Mouse (Mus musculus) testis, postnatal 14 days (tissue): ENCODE data around the gene Galnt9.

ENCODE experiments used
- DNase-seq: peaks from one replicate; pipeline ENCODE4 v3.0.0; 2021; ENCODE audit warnings: low spot score

The Galnt9 gene

GRCm38 (mm10) chr5:110543951-110544690 lies at the start of gene Galnt9:
TSS of gene Galnt9 (plus strand) at chr5:110544355.
- DNase-seq: peak; percentile 49

- DNase-seq: no peak
Observed at GRCm38 (mm10) chr5:110494396-110494795, 49.8 kb upstream of the Galnt9 start.

- no peak for DNase-seq
Observed at GRCm38 (mm10) chr5:110495051-110495450, 49.1 kb upstream of the Galnt9 start.

GRCm38 (mm10) chr5:110497556-110497955 lies 46.6 kb upstream of the Galnt9 start:
- no peak for DNase-seq

GRCm38 (mm10) chr5:110498071-110498470 lies 46.1 kb upstream of the Galnt9 start:
- DNase-seq: no peak

GRCm38 (mm10) chr5:110500233-110500632 lies 43.9 kb upstream of the Galnt9 start:
- DNase-seq: no peak

GRCm38 (mm10) chr5:110503361-110503760 lies 40.8 kb upstream of the Galnt9 start:
- no peak for DNase-seq

GRCm38 (mm10) chr5:110505611-110506294 lies 38.4 kb upstream of the Galnt9 start:
- no peak for DNase-seq

- no peak for DNase-seq
Observed at GRCm38 (mm10) chr5:110506295-110506616, 37.9 kb upstream of the Galnt9 start.

GRCm38 (mm10) chr5:110506856-110507255 lies 37.3 kb upstream of the Galnt9 start:
- no peak for DNase-seq

GRCm38 (mm10) chr5:110507943-110508342 lies 36.2 kb upstream of the Galnt9 start:
- no peak for DNase-seq

- DNase-seq: no peak
Observed at GRCm38 (mm10) chr5:110510357-110510756, 33.8 kb upstream of the Galnt9 start.

- DNase-seq: no peak
Observed at GRCm38 (mm10) chr5:110513791-110514190, 30.4 kb upstream of the Galnt9 start.

- no peak for DNase-seq
Observed at GRCm38 (mm10) chr5:110514694-110515093, 29.5 kb upstream of the Galnt9 start.

- DNase-seq: no peak
Observed at GRCm38 (mm10) chr5:110516390-110516789, 27.8 kb upstream of the Galnt9 start.

GRCm38 (mm10) chr5:110518086-110518783 lies 25.9 kb upstream of the Galnt9 start:
- no peak for DNase-seq

GRCm38 (mm10) chr5:110520974-110521373 lies 23.2 kb upstream of the Galnt9 start:
- DNase-seq: no peak

GRCm38 (mm10) chr5:110521822-110522221 lies 22.3 kb upstream of the Galnt9 start:
- no peak for DNase-seq

GRCm38 (mm10) chr5:110523296-110523695 lies 20.9 kb upstream of the Galnt9 start:
- no peak for DNase-seq

- no peak for DNase-seq
Observed at GRCm38 (mm10) chr5:110525701-110526100, 18.5 kb upstream of the Galnt9 start.

GRCm38 (mm10) chr5:110526556-110526955 lies 17.6 kb upstream of the Galnt9 start:
- DNase-seq: no peak

- DNase-seq: no peak
Observed at GRCm38 (mm10) chr5:110531091-110531490, 13.1 kb upstream of the Galnt9 start.

GRCm38 (mm10) chr5:110534402-110534801 lies 9.8 kb upstream of the Galnt9 start:
- no peak for DNase-seq
